Mouse (Mus musculus) frontal cortex, postnatal 25 days (tissue): ENCODE data around the gene Efna5.

ENCODE experiments used
- DNase-seq, 2 experiments: peaks; one replicate each; pipeline ENCODE4 v3.0.0; 2022; ENCODE audit warnings: low spot score in 2 of 2

Efna5 gene

GRCm38 (mm10) chr17:62853741-62854140 lies 27.4 kb downstream of the Efna5 start:
- no peak for DNase-seq

GRCm38 (mm10) chr17:62852822-62853608 lies 28.1 kb downstream of the Efna5 start:
- no peak for DNase-seq

- no peak for DNase-seq
These were observed 29.8 kb downstream of the Efna5 start for GRCm38 (mm10) chr17:62851268-62851667.

DNA sequence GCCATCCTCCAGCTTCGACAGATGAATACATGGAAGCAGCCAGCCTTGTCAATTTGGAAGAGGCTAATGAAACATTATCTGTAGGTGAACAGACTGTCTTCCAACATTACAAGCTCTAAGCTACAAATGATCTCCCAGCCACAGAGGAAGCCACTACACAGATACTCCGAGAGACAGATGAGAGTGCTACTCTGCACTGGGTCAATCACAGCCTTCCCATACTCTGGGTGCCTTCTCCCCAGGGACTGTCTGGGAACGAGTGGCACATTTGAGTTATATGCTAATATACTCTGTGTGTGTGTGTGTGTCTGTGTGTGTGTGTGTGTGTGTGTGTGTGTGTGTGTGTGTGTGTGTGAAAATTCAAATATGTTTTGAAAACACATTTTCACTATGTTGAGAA lies 30.5 kb downstream of the Efna5 start:
- no peak for DNase-seq

GRCm38 (mm10) chr17:62849676-62850075 lies 31.4 kb downstream of the Efna5 start:
- DNase-seq, result no peak

- no peak for DNase-seq
These were observed 35.5 kb downstream of the Efna5 start for GRCm38 (mm10) chr17:62845656-62846055.

DNA sequence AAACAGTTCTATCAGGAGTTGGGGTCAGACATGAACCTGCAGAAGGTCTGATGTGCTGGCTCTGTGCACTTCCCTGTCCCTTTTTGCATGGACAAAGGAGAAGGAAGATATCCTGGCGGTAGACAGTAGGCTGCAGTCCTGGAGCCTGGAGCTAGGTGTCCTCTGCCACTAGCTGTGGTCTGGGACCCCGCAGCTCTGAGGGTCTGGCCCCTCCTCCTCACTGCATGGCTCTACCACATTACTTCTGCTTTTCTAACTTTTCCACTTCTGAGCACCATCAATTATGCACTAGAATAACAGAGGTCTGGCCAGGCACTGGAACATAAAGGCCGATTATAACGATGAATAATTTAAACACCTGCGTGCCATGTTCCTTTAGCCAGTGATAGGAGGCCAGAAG lies 36.8 kb downstream of the Efna5 start:
- DNase-seq, result no peak

DNA sequence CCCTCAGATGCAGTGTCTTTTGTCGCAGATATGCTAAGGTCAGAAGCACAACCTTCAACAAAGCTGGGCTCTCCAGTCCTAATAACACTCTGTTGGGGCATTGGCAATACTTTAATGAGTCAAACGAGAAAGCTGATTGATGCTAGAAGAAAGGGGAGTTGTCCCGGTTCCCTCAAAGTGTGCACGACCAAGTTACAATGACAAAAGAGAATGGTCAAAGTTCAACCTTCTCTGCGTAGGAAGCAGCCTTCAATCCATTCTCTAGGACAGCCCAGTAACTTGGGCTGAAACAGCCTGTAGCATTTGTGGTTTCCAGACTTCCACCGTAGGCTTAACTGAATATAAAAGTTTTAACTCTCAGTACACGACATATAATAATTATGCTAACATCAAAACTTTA lies 43.8 kb downstream of the Efna5 start:
- no peak for DNase-seq

GRCm38 (mm10) chr17:62836598-62837106 lies 44.5 kb downstream of the Efna5 start:
- DNase-seq, result no peak

DNA sequence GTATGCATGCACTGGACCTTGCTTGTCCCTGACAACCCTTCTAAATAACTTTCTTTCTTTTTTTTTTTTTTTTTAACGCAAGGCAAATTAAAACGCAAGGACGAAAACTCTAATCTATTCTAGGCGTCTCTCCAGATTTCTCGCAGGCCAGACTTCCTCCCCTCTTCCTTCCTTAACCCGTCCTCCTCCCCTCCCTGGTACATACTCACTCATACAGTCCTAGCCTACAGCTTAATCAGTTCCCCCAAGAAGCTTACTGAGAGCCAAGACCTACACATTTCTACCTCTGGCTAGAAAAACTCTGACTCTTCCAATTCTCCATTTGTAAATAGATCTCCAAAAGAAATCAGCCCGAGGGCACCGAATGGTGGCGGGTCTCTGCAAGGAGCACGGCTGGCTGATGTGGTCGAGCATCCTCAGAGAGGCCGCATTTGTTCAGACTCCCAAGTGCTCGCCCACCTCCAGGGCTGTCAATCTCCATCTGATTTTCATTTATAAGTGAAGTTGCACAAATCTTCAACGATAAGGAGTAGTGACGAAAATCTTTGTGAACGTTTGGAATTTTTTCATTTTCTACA lies 48.5 kb downstream of the Efna5 start:
- no peak for DNase-seq

- DNase-seq, result no peak
These were observed 53.6 kb downstream of the Efna5 start for GRCm38 (mm10) chr17:62827549-62827948.

- DNase-seq, result no peak
These were observed 59.9 kb downstream of the Efna5 start for GRCm38 (mm10) chr17:62821219-62821618.

DNA sequence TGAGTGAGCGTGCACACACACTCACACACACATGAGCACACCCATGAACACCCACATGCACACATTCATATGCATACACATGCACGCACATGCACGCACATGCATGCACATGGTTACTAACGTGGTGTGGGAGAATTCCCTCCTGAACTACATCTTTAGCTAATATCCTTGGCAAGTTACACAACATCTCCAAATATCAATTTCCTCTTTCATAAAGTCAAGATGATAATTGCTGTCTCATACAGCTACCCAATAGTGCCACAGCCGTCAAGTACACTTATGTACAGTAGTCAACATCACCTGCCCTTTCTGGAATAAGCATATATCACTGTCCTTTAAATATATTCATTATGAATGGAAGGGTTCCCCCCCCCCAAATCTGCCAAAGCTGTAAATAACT lies 61.2 kb downstream of the Efna5 start:
- no peak for DNase-seq

DNA sequence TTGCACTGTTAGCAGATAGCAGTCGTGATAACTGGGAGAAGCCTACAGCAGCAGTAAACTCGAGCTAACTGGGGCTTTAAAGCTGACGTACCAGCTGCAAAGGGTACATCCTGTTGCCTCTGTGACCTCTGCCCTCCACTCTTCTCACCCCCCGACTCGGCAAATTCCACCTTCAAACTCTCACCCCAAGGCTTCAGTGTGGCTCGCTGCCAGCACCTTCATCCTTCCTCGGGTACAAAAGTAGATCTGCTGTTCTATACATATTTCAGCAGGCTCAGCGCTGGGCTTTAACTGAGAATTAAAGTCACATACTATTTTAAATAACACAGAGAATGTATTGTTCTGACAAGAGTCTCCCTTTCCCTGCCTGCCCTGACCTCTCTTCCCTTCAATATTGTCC lies 62.3 kb downstream of the Efna5 start:
- no peak for DNase-seq

DNA sequence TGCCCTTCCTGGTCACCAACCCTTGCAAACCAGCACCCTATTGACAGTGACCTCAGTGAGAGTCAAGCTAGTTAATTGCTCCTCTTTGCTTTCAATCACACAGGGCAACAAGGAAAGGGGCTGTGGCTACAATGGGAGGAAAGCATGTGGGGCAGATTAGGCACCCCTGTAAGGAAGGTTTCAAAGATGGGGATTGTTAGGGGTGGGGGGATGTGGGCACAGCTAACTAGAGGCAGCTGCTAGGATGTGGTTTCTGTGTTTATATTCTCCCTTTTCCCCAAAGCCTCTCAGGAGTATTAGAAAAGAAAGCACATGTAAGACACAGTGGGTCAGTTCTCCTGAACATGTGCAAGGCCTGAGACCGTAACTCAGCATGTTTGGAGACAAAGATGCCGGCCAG lies 62.8 kb downstream of the Efna5 start:
- DNase-seq, result no peak

- no peak for DNase-seq
These were observed 64.2 kb downstream of the Efna5 start for GRCm38 (mm10) chr17:62816879-62817278.

GRCm38 (mm10) chr17:62813461-62813860 lies 67.7 kb downstream of the Efna5 start:
- DNase-seq, result no peak

- no peak for DNase-seq
These were observed 73.2 kb downstream of the Efna5 start for GRCm38 (mm10) chr17:62807891-62808290.

DNA sequence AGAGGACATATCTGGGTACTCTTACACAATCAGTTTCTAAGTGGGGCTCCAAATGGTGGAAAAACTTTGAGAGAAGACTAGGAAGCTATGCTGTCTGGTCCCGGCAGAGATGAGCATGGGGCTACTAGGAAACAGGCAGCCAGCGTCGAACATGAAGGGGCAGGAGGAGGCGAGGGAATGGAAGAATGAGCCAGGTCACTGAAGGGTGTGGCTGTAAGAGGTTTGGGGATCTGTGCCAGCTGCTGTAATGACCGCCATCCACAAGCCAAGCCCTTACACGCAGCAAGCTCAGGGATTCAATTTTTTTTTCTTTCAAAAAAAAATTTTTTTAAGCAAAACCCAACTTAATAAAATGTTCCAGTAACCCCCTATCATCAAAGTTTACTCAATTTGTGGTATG lies 74.5 kb downstream of the Efna5 start:
- DNase-seq, result no peak

DNA sequence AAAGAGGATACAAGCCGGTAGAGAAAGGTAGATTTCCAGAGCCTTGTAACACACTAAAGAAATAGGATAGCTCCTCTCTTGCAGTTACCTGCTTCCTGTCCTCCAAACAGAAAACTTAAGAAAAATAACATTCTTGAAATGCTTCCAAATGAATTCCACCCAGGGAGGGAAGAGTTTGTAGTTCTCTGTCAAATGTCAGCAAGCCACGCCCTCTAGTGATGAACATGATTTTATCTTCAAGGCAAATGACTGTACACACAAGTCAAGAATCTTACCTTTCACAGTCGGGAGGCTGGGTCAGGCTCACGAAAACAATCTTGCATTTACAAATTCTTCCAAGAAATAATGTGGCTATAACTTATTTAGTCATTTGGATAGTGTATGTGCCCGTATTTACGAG lies 78.4 kb downstream of the Efna5 start:
- no peak for DNase-seq

DNA sequence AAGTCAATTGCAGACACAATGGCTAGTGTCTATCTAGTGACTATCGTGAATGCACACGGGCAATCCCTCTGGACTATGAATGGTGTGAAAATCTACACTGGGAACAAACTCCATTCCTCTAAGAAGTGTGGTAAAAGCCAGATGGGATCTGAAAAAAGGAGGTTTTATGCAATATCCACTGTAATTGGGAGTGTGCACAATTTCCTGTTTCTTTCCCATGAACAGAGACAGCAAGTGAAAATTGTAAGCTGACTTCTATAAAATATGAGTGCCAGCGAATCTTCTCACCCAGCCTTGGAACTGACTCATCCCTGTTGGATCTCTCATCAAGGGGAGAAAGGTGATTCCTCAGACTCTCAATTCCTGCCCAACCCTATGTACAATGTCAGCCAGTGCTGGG lies 83.8 kb downstream of the Efna5 start:
- DNase-seq, result no peak

DNA sequence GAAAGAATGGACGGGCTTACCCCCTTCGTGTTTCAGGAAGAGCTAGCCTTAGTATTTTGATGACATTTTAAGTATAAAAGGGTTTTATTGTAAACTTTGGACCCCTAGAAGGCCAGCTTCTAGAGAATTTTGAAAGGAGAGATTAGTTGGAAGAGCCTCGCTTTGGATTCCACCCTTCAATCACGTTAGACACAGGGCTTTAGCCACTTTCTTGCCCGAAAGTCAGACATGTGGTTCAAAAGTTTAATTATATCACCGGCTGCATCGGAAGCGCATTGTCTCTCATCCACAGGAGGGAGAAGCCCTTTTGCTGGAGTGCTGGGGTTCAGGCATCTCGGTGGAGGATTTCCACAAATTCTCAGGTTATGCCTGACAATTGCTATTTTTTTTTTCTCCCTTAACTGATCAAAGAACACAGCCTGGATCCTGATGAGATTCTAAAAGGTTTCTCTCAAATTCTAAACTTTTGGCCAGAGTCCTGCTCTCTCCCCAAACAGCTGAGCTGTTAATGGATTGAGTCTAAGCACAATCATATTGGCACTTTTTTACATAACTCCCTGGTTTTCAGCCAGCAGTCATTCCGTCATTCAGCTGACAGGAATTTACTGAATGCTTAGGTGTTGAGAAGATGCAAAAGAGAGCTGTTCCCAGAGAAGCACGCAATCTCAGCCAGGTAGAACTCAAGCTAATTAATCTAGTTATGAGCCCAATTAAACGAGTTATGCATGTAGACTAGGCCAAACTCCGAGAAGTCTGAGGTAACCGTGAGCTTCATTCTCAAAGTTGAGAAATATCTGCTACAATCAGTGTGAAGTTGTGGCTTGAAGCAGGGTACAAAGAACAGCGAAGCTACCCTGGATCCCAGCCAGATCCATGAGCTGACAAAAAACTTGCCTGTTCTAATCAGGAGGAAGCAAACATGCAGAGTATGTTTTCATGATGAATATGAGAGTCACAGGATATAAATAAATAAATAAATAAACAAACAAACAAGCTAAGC lies 91.5 kb downstream of the Efna5 start:
- DNase-seq, result no peak
